Mouse (Mus musculus) adrenal gland, adult 2 months (tissue): ENCODE measurements around the gene Dner. TPM values are rescaled to one million over a fixed set of nuclear protein-coding genes. Genes with fewer than 3 reads are reported as not detected.

Source experiments
- DNase-seq: peaks from one replicate; pipeline ENCODE4 v3.0.0; 2021
- long read RNA-seq: library from polyadenylated mRNA; stranded (forward); transcript quantifications from one replicate; pipeline ENCODE4 v2.0.0, GENCODE M21; 2021
- polyA plus RNA-seq: library from polyadenylated mRNA; depleted of rRNA; stranded (reverse); fragments of >200 nt; gene quantifications from 2 replicates; pipeline ENCODE4 v1.2.3, GENCODE M21; 2012; rRNA removed
- total RNA-seq, 2 experiments: library from RNA; stranded (reverse); gene quantifications; 2 replicates each; pipeline ENCODE4 v1.2.3; 2021

Dner gene
- total RNA-seq (1 to 10 TPM; 3.4 to 4.2 TPM), polyA plus RNA-seq (9.0 and 12.1 TPM in 2 replicates)
- long read RNA-seq, partial matches to known transcripts, result 0 of 3 reads
- long read RNA-seq, other reads (novel, unspliced or antisense), result 0 of 3 reads

DNA sequence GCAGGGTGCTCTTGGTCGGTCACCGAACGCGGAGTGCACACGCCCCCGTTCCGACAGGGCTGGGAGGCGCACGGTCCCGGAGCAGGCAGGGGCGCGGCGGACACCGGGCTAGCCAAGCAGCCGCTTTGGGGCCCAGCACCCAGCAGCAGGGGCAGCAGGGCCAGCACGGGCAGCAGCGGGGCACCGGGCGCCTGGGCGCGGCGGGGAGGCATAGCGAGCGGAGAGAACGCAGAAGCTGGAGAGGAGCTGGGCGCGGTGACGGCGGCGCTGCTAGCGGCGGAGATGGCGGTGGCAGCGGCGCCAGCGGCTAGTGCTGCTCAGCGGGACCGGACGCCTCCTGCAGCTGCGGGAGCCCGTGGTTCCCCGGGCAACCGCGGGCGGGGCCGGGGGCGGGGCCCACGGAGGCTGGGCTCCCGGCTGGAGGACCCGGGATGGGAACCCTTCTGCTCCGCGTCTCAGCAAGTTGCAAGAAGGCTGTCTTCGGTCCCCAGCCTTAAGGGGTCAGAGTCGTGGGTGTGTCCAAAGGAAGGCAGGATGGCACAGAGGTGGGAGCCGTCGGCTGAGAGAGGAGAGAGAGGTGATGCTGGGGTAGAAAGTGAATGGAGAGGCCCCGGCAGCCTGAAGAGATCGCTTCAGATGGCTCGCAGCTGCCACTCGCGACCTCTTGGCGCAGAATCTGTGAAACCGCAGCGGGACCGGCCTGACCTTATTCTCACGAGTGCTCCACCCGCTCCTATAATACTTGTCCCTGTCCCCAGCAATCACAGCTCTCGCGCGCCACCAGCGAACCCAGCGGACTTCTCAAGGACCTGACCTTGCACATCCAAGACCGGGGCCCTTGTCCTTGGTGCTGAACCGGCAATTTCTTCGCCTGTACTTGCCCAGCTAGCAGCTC, at the start of gene Dner:
Gene Dner, minus strand, starts transcription at position 705 of the 895 bp plus-strand sequence.
- peak; percentile 88 for DNase-seq

DNA sequence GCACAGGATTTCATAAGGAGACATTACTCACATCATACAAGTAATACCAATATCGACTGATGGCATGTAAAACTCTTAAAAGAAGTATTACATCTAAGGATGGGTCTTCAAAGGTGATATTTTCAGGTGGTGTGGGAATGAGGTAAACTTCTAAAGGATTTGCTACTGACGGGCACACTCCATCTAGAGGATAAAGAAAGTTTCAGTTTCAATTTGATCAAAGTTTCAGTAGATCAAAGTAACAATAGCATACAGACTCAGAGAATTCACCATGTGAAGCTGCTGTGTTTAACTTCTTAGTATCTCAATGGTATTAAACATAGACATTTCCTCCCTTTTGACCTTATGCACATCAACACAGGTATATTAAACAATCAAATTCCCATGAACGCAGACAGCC, 46.1 kb upstream of the Dner start:
- no peak for DNase-seq

DNA sequence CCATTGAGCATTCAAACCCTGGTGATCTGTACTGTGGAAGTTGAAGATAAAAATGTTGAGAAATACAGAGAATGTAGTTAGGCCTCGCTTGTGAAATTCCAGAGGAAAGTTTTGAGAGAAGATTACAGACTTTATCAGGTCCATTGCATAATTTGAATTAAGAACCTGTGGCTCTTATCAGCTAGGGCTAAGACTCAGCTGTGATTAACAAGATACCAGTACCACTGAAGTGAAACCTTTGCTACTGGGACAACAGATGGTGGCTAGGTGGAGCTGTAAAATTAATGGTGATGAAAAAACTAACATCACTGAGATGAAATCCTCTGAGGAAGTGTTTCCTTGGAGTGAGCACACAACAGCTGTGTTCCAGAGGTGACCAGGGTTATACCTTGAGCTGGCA, 44.1 kb upstream of the Dner start:
- DNase-seq, result no peak

DNA sequence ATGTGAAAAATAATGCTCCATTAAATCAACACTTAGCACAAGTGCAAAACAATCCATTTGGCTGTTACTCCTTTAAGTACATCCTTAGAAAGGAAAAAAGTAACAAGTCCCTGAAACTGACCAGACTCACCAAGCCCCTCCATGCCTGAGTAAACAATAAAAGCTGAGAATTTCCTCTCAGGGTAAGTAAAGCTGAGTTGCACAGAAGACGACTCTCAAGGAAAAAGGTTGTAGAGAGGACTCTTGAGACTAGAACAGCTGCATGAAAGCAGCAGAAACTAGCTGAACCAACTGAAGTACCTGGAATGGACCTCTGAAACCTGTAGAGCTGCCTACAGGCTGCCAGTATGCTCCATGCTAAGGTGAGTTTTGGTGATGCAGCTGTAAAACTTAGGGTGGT, 41.1 kb upstream of the Dner start:
- DNase-seq, result no peak

DNA sequence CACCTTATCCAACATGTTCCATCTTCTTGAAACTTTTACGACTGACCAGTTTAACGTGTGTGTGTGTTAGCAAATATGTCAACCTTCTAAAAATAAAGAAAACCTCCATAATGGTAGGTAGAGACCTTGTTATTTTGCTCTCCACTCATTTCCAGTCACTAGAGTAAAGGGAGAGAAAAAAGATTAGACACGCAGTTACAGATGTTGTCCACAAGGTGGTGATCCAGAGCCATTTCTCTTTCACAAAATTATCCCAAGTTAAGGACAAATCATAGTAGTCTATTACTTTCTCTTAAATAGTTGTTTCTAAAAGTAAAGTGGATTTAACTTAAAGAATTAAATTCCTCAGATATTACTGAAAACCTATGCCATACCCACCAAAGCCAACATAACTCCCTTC, 37.8 kb upstream of the Dner start:
- no peak for DNase-seq

DNA sequence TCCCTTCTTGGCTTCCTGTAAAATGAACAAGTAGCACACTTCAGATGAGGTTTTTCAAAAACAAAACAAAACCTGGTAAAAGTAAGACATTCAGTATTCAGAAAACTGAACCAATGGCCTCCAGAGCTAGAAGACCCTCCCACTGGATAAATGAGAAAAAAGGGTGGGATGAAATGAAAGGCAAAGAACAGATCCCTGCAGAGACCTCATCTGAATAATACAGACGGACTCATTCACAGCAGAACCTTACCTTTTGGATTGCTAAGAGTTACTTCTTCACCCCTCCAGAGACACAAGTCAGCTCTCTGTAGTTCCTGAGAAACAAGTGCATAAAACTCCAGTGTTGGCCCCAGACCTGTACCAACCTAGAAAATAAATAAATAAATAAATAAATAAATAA, 35.7 kb upstream of the Dner start:
- no peak for DNase-seq

DNA sequence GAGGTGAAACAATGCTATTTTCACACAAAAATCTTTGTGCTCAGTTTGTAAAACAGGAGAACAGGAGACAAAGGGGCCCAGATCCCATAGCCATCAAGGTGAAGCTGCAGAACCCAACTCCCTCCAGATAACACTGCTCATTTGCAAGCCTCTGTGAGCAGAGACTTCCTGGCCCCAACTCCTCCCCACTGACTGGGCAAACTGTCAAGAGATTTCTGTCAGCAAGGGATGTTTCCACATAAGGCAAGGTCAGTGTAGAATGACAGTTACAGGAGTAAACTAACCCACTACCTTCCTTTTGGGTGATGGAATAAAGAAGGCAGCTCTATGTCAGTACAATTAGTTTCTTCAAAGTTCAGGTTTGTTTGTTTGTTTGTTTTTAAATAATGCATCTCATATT, 26.8 kb upstream of the Dner start:
- DNase-seq, result peak; percentile 55

DNA sequence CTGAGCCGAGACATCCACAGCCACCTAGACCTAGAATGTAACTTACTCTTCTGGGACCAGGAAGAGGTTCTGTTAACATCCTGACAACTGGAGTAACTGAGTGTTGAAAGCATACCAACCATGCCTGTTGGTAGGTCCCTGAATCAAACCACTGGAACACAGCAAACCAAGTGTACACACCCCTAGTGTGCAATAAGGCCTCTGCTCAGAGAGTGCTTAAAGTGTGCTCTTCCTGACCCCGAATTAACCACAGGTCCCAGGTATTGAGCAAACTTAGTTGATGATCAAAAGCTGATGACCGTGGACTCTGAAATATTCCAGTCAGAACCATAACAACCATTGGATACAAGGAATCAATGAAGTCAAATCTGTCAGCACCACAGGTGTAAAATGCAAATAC, 26.4 kb upstream of the Dner start:
- DNase-seq, result no peak

DNA sequence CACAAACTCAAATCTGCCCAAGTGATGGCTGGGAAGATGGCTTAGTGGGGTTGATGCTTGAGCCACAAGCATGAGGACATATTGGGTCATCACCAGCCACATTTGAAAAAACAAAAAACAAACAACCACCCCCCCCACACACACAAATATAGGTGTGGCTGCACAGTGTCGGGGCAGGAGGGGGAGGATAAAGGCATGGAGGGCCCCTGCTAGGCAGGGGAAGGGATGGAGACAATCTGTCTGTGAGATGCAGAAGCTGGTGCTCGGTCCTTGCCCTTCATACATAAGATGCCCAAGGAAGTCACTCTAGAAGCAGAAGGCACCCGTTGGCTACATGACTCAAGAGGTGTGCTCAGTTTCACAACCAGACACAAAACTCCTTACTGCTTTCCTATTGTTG, 25.9 kb upstream of the Dner start:
- DNase-seq, result no peak

DNA sequence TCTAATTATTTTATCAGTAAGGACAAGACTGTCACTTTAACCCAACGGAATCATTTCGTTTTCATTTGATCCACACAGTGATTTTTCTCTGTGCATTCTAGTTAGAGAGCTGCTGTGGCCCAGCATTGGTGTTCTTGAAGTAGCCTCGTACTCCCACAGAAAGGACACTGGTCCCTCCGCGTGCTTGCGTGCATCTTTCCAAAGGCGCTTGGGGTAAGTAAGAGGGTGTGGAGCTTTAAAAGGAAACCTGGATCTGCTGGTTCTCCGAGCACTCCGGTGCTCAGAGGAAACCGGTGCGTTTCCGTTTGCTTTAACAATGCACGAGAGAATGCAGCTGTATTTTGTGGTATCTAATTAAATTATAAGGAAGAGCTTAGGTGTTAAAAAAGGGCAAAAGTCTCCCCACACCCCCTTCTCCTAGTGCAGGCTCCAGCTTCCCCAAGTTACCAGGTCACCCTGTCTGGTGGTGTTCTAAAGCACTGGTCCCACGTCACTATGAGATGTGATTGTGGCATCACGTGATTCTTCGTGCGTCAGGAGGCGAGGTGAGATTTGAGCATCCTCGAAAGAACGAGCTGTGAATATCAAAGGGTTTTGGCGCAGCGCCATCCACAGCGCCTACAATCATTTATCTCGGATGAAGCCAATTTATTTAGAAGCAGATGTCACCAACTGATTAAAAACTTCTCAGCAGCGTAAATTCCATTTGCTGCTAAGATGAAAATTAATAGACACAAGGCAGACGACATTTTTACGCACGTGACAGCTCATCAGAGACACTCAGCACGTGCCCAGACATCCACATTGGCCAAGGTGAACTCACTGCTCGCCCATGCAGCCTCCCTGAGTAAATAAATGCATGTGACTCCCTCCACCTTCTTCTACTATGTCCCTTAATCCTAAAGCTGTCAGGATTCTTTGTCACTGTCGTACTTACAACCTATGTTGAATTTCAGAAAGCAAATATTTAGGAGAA, 14.1 kb upstream of the Dner start:
- DNase-seq, result no peak

DNA sequence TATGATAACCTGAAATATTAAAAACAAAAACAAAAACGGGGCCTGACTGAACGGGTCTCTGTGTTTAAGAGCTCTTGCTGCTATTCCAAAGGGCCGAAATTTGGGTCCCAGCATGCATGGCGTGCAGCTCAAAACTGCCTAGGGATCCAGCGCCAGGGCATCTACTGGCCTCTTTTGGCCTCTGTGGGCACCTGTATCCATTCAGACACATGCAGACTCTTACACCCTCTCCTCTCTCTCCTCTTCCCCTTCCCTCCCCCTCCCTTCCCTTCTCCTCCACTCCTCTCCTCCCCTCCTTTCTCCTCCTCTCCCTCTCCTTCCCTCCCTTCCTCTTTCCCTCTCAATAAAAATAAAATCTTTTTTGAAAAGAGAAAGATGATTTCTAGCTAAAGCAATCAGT, 13.4 kb upstream of the Dner start:
- DNase-seq, result no peak

DNA sequence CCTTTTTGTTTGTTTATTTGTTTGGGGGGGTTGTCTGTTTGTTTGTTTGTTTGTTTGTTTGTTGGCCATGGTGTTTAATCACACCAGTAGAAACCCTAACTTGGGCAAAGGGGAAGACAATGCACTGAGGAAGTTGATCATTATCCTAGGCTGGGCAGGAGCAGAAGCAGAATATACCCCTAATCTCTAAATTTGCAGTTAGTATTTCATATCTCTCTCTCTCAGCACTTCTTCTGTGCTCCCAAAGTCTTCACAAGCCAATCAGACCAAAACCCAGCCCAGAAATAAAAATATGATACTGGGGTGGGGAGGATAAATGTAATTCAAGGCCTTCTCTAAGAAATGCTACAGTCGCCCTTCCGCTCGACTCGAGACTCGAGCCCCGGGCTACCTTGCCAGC, 4.2 kb upstream of the Dner start:
- no peak for DNase-seq

DNA sequence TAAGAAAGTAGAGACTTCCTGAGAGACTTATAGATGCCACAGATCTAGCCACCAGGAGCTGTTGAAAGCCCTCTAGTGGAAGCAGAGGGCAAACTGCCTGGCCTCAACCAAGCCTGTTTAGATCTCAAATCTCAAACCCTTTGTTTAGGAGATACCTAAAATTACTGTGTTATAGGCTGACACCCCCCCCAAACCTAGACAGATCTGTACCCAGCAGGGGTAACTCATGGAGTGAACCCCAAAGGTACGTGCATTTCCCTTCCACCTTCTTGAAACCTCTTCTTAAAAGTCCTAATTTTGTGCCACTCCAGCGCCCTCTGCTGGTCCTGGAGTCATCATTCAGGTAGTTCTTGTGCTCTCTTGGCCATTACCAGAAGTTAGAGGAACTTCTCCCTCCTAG, 1.1 kb upstream of the Dner start:
- DNase-seq, result peak; percentile 39

DNA sequence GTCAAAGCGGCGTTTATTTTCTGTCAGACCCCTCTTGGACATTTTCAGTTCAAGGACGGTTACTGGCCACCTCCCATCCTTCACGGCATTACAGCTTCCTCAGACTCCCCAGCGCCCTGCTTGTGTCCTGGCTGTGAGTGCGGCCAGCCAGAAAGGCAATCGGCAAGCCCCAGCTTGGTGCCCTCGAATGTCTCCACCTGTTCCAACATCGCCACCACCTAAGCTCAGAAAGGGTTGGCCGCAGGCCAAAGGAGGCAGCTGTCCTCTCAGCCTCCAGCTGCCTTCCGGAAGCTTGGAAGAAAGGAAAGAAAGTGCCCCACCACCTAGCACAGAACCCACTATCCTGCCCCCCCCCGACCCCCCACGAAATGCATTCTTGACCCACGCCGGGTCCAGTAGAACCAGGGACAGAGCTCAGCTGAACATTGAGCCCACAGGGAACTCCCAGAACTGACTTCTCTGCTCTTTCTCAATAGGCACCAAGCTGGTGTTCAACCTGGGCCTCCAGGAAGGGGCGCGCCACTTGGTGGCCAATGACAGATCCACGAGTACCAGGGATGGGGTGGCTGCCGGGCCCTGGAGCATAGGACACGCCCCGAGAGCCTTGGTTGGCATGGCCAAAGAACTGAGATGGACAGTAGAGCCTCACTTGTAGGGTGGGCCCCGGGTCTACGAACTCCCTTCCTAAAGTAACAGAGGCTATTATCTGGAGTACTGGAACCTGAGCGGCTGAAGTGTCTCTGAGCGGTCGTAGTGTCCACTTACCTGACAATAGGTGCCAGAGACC, 1.1 kb downstream of the Dner start:
- peak; percentile 8 for DNase-seq

DNA sequence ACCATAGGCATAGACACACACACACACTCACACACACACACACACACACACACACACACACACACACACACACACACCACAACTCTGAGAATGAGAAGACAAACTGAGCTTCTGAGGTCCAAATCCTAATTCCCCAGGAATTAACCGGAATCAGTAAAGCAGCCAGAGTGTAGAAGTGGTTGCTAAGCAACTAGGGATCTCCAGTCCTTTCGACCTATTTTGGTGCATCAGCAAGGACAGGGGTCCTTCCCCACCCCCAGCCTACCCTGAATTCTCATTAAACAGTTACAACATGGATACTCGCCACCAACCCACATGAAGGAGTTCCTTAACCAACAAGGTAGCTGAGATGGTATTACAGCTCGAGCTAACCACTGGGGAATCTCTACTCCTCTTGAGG, 18.1 kb downstream of the Dner start:
- DNase-seq, result no peak

DNA sequence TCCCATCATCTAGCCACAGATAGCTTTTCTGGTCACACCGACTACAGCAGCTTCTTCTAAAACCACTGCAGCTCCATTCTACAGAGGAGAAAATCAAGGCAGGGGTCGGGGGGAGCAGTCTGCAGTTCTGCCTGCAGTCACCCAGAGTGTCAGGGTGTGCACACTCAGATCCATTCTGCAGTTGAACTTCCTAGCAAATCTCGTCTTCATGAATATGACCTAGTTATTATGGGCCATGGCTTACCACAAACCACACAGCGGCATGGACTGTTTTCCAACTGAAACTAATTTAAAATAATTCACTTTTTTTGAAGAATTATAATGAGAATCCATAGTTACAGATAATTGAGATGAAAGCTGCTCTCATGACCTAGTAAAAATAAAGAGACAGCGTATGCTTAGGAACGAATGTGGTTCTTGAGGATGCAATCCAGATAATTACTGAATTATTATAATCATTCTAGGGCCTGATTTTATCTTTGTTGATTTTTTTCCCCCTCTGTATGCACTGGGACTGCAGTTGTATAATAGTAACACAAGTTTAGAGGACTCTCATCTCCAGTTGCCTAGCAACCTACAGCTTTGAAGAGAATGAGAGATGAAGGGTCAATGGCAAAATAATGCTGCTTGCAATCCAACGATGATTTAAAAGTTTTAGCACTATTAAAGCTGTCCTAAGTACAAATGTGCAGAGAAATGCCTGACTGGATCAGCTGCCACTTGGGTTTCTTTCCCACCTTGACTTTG, 27.7 kb downstream of the Dner start:
- no peak for DNase-seq

DNA sequence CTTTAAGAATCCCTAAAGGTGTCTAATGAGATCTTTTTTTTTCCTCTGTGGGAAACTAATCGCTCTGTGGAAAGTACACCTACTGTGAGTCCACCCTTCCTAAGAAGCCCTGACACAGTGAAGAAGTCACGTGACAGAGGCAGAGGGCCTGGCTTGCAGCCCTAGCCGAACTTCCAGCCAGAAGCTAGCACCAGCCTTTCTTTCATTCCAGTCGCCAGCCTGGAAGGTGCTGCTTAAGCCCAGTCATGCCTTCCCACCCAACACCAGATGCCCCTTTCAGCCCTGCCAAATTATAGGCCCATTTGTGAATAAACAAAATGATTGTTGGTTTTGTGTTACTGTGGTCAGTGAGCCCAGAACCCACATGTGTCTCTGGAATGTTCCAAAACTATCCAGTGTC, 28.4 kb downstream of the Dner start:
- no peak for DNase-seq

DNA sequence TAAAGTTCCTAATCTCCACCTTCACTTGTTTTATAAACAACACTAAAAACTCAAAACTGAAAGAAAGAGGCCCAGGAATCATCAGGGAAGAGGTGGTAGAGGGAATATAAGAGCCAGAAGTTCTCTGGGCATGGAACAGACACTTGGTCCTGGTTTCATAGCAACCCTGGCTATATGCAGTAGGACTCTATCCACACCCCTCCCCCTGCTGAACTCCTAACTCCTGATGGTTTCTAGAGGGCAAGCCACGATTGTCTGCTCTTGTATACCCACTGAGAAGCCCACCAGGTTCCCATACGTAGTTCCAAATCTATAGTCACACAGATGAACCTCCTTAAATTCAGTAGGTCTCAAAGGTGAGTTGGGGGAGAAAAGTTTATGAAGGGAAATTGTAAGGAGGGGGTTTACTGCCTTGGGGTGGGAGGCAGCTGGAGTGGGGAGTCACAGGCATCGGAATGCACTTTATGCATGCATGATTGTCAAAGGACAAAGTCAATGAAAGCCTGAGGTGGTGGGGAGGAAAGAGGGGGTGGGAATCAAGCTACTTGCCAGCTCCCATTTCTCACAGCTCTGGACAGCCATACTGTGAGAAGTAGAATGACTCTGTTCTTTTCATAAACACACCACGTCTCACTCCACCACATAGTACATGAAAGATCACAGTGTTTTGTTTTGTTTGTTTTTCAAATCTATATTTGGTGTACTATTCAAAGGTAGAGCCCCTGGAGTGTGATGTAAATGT, 31.5 kb downstream of the Dner start:
- no peak for DNase-seq

DNA sequence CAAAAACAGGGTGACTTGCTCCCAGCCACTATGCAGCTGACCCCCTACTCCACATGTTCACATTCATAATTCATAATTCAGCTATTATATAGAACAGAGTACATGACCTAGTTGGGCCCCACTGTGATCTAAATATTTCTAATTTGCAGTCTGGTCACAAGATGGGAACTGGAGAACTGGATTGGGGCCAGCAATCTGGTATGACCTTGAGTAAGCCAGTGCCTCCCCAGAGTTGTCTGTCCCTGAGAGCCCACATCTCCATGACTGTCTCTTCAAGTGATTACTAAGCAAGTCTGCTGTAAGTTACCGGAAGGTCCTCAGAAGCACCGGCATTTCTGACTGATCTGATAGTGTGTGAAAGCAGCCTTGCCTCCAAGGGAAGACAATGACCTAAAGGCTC, 49.2 kb downstream of the Dner start:
- DNase-seq, result peak; percentile 38

DNA sequence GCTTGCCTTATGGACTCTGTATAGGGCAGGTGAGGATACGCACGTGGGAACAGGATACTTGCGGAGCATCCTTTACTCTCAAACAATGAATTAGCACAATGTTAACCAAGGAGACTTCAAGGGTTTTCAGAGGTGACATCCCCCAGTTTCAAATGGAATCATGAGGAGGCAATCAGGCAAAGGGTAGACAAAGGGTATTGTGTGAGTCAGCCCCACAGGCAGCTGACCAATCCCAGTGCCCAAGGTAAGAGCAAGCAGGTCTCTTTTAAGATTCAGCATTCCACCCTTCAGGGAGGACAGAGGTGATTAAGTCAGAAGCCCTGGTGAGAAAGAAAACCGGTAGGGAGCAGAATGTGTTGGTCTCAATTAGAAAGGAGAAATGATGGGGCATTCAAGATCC, 55.6 kb downstream of the Dner start:
- DNase-seq, result no peak

DNA sequence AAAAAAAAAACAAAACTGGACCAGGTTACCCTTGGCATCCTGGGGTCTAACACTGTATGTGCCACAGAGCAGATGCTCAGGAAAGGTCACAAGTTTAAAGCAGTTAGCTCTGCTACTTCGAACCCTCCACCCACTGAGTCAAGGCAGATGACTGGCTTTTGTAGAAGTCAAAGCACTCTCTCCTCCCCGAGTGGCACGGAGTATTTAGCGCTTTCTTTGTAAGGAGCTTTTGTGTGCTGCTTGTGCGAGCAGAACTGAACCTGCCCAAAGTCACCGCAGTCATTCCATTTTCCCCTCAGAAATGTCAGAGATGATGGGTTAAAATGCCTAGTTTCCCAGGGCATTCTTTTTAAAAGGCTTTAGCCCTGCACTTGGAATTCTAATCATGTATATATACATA, 59.1 kb downstream of the Dner start:
- no peak for DNase-seq
